Mouse (Mus musculus): ENCODE measurements around the gene H2al1n. TPM values are rescaled to one million over a fixed set of nuclear protein-coding genes. Genes with fewer than 3 reads are reported as not detected.
"Not testable (repeated sequence)": the region's sequence is repeated elsewhere in the genome, so short reads cannot be mapped to it uniquely, and the experiment has no call there.

Gene H2al1n
- polyA plus RNA-seq (2012; ENCODE audit: insufficient read depth, insufficient read length, low replicate concordance, missing spikeins): not detected in 2 replicates

GRCm38 (mm10) chrX:14210848-14211247 is at the start of gene H2al1n:
Gene H2al1n (plus strand): TSS chrX:14211148.
- H3K4me3 ChIP-seq (ENCODE audit: insufficient read depth, low read depth, low read length); H3K27ac ChIP-seq (ENCODE audit: insufficient read depth, low read depth, low read length); H3K4me1 ChIP-seq (ENCODE audit: control insufficient read depth, insufficient read depth, low read length): not testable (repeated sequence)
- WGBS: 91% methylated on average over 3 of the region's 3 CpGs

DNA sequence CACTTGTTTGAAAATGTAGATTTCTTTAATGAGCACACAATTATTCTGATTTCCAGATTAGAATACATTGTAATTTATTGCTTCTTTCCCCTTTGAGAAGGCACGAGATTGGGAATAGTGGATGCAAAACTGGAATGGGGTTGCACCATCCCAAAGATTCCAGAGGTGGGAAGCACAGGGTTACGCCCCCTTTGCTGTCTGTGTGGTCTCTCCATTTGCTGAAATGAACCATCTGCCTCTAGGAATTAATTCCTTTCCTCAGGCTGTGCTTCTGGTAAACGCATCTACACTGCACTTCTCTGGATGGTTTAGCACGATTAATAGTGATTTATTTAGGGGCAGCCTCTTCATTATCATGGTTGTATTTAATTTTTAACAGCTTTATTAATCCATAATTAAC is 11.7 kb upstream of the H2al1n start:
- Histone ChIP-seq H3K27ac (ENCODE audit: insufficient read depth, low read depth, low read length) (no peak overlapping the region), H3K4me3 (ENCODE audit: insufficient read depth, low read depth, low read length) (no peak overlapping the region), H3K4me1 (ENCODE audit: control insufficient read depth, insufficient read depth, low read length) (no peaks in the 10 kb centered on the region)
- TF ChIP-seq CTCF (IDR thresholded peaks at IDR 0.05; ENCODE audit: insufficient read depth, low read depth, low read length): no peak
- TF ChIP-seq POLR2A (IDR thresholded peaks at IDR 0.05; ENCODE audit: insufficient read depth, low read depth, low read length): no peak
- WGBS: 60% methylated on average over 4 of the region's 4 CpGs

DNA sequence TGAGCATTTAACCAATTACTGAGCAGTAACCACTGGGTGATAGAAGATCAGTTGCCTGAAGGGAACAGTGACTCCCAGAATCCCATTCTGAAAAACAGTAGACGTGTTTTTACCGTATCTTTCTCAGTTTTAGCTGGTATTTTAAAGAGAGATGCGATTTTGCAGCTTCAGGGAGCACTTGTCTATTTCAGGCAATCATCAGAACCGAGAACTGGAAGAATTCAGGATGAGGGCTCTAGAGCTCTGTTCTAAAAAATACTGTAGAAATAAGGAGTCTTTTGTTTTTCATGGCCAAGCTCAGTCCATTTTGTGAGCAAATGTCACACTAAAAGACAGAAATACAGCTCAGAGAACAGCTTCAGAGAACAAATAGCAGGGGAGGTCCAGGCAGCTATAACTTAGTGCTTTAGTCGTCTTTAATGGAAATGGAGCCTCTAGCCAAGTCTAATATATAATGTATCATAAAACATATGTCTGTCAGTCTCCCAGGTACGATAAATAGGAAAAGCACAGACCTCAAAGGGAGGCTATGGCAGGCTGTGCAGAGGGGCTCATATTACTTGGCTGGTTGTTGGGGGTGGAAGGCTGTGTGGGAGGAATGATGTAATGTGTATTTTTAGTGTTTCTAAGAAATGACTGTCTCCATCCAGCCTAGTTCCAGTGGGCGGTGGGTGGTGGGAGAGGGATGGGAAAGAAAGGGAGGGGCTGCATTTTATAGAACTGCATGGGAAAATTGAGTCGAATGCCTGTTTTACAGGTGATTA is 4.7 kb upstream of the H2al1n start:
- no peak overlapping the region for H3K27ac ChIP-seq (ENCODE audit: insufficient read depth, low read depth, low read length)
- no peaks in the 10 kb centered on the region for H3K4me1 ChIP-seq (ENCODE audit: control insufficient read depth, insufficient read depth, low read length)
- TF ChIP-seq POLR2A (IDR thresholded peaks at IDR 0.05; ENCODE audit: insufficient read depth, low read depth, low read length): no peak
- TF ChIP-seq CTCF (IDR thresholded peaks at IDR 0.05; ENCODE audit: insufficient read depth, low read depth, low read length): no peak
- 31% methylated on average over 8 of the region's 8 CpGs for WGBS
- H3K4me3 ChIP-seq (ENCODE audit: insufficient read depth, low read depth, low read length): no peak overlapping the region

DNA sequence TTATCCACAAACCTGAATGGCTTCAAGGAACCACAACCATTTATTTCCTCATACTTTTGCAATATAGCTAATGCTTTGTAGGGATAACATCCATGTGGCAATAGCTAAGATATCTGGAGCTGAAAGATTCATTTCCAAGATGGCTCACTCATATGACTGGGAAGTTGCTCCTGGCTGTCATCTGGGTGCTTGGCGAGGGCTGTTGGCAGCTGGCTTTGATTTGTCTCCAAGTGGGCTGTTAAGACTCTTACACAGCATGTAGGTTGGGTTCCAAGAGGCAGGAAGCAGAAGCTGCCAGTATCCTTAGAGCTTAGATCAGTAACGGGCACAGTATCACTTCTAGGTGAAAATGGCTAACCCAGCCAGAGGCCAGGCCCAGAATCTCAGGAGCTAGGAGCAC is 18.3 kb downstream of the H2al1n start:
- TF ChIP-seq POLR2A (IDR thresholded peaks at IDR 0.05; ENCODE audit: insufficient read depth, low read depth, low read length): no peak
- TF ChIP-seq CTCF (IDR thresholded peaks at IDR 0.05; ENCODE audit: insufficient read depth, low read depth, low read length): no peak
- Histone ChIP-seq H3K4me3 (ENCODE audit: insufficient read depth, low read depth, low read length) (no peak overlapping the region), H3K27ac (ENCODE audit: insufficient read depth, low read depth, low read length) (no peak overlapping the region), H3K4me1 (ENCODE audit: control insufficient read depth, insufficient read depth, low read length) (no peaks in the 10 kb centered on the region)
- 59% methylated on average over 2 of the region's 2 CpGs for WGBS

- Histone ChIP-seq H3K27ac (ENCODE audit: insufficient read depth, low read depth, low read length) (no peak overlapping the region), H3K4me3 (ENCODE audit: insufficient read depth, low read depth, low read length) (no peak overlapping the region), H3K4me1 (ENCODE audit: control insufficient read depth, insufficient read depth, low read length) (no peaks in the 10 kb centered on the region)
- WGBS: 60% methylated on average over 3 of the region's 3 CpGs
- TF ChIP-seq POLR2A (IDR thresholded peaks at IDR 0.05; ENCODE audit: insufficient read depth, low read depth, low read length) (no peak), CTCF (IDR thresholded peaks at IDR 0.05; ENCODE audit: insufficient read depth, low read depth, low read length) (no peak)
These were observed 48.8 kb downstream of the H2al1n start for GRCm38 (mm10) chrX:14259597-14260239.

Measured in olfactory bulb, adult 2 months (tissue).